Mouse (Mus musculus): ENCODE measurements around the gene Garnl3. TPM values are rescaled to one million over a fixed set of nuclear protein-coding genes. Genes with fewer than 3 reads are reported as not detected.

The Garnl3 gene
- polyA plus RNA-seq, 1 experiment = 0.21 TPM

DNA sequence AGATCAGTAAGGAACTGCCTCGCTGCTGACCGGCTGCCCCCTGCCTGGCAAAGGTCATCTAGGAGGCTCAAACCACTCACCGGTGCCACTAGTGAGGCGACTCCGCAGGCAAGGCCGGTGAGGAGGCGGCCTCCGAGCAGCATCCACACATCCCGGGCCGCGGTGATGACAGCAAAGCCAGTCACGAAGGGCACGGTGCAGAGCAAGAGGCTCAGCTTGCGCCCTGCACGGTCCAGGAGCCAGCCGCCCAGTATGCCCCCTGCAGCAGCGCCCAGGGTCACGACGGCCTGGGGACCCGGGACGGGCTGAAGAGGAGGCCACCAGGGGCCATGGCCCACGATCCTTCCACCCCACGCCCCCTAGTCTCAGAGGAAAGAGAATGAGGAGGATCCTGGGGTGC lies 150.2 kb downstream of the Garnl3 start:
- TF ChIP-seq GATA1 (IDR thresholded peaks at IDR 0.05; ENCODE audit: low read length) = no peak

DNA sequence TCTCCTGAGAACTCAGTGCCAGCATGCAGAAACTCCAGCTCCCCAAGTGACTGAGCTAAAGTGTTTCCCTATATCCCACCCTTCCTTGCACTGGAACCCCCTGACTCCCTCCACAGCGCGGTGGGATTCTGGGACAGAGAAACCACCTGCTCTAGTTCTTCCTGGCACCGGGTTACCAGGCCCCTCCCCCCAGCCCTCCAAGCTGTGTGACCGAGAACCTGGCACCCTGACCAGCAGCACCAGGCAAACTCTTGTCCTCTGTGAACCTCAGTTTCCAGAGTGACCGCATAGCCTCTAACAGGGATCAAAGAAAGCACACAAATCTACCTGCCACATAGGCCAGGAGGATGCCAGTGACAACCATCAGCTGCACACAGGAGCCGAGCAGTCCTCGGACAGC lies 151.8 kb downstream of the Garnl3 start:
- TF ChIP-seq GATA1 (IDR thresholded peaks at IDR 0.05; ENCODE audit: low read length) = no peak

DNA sequence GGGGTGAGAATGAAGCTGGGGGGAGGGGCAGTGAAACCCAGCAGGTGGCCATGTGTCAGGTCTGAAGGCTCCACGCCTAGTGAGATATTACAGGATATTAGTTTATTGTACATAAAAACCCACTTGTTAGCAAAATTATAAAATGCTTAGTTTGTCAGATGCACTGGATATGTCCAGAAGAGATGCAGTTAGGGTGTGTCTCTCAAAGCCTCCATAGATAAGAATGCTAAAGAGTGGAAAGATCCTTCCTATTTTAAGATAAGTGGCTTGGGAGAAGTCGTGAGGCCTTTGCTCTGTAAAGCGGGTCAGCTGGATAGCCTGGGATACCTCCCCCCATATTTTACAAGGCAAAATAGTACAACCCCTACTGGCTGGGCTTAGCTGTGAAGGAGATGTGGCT lies 152.8 kb downstream of the Garnl3 start:
- TF ChIP-seq GATA1 (IDR thresholded peaks at IDR 0.05; ENCODE audit: low read length) = no peak

DNA sequence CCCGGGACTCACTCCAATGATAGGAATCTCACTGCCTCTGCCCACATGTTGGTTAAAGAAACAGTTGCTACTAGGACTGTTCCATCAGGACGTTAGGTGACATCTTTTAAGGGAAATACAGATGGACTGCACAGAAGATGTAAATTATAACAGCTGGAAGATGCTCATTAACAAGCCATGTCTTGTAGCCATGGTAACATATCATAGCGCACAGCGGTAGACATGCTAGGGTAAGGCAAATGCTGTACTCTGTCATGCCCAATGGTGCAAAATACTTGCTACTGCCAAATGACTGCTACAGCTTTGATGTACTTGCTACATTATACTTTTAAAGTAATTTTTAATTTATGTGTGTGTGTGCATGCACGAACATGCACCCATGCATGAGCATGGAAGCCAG lies 154.3 kb downstream of the Garnl3 start:
- TF ChIP-seq GATA1 (IDR thresholded peaks at IDR 0.05; ENCODE audit: low read length) = no peak

DNA sequence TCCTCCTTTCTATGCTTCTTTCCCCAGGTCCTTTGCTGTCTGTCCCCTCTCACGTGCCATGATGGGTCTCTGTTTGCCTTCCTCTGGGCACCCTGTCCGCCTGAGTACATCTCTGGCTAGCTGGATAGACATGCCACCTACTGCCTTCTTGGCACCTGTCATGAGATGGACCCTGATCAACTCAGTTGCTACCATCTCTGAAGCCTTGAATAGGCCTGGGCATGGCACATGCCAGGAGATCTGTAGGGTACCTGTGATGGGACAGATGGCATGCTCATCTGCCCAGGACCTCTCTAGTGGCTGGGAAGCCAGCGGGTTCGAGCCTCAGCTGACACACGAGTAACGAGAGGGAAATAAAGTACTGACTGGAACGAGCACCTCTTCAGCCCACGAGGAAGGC lies 157.2 kb downstream of the Garnl3 start:
- no peak for TF ChIP-seq GATA1 (IDR thresholded peaks at IDR 0.05; ENCODE audit: low read length)

DNA sequence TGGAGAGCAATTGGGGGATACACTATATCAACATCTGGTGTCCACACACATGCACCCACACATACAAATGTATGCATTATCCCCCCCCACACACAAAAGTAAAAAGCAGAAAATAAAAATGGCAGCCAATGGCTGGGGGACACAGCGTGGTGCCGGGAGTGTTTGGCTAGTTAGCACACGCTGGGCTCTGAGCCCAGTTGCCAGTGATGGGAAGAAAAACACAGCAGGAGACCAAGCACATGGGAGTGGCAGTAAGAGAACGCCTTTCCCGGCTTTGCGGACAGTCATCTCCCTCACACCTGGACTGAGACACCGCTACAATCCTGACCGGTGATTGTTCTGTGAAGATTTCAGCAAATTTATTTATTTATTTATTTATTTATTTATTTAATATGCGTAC lies 160.2 kb downstream of the Garnl3 start:
- no peak for TF ChIP-seq GATA1 (IDR thresholded peaks at IDR 0.05; ENCODE audit: low read length)

DNA sequence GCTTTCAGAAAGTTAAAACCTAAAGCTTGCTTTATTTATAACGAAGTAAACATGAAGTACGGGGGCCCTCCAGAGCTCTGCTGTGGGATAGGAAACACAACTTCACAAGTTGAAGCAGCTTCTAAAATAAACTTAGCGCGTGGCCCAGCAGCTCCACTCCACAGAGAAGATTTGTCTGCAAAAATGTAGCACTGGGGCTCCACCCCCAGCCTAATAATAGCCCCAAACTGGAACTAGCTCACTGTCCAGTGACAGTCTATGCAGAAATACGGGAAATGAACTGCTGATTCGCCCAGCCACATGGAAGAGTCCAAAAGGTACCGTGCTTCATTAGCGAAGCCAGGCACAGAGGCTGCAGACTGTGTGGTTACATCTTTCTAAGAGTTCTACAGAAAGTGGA lies 162.1 kb downstream of the Garnl3 start:
- TF ChIP-seq GATA1 (IDR thresholded peaks at IDR 0.05; ENCODE audit: low read length) = no peak

DNA sequence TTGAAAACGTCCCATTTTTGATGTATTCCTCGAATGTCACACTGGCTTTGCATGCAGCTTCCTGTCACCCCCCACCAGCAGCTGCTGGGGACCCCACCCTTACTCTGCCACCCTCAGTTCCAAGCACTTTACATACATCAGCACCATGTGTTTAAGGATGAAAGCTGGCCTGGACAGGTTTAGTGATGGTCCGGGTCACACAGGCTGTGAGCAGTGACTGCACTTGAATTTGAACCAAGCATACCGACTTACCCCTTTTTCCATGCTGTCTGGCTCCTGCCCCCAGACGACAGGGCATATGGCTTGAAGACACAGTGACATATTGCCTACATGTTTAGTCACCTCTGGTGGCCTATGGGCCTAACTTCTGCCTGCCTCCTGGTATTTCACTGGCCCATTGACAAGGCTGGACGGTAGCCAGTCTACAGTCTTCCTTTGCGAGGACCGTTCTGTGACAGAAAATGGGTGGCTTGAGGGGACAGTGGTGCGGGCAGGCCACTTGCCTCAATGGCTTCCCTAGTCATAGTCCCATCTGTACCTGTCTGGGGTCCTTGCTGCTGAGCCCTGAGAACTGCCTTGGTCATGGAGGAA lies 163.3 kb downstream of the Garnl3 start:
- TF ChIP-seq GATA1 (IDR thresholded peaks at IDR 0.05; ENCODE audit: low read length) = no peak

DNA sequence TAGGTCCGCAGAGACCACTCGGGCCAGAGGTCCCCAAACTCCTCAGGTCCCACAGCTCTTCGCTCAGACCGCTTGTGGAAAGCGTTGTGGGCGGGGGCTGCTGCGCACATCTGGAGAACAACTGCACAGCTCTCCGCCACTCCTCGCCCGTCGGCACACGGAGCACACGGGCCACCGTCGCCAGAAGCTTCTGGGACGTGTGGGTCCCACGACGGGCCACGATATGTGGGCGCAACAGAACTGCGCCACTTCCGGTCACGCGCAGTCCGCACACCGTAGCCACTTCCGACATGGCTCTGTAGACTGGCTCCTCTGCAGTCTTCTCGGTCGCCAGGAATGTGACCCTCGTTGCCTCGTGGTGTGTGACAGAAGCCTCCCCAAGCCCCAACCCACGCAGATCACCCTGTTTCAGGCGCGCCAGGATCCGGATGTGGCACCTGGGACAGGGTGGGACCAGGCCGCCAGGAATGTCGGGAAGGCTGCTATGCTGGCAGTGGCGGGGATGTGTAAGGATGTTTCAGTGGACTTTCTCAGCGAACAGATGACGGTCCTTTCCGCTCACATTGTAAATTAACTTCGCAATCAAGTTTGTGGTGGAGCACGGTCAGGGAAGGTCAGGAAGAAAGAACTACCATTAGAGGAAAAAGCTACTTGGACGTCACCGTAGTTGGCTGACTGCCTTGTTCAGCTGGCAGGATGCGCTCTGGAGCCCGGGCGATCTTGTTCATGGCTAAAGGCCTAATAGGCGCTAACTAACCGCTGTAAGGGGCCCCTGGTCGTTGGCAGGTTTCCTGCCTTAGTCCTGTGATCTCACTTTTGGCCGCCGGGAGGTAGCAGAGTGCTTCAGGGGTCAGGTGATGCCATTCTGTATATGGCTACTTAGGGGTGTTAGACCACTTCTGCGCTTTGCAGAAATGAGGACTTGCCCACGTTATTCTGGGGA lies 164.5 kb downstream of the Garnl3 start:
- no peak for TF ChIP-seq GATA1 (IDR thresholded peaks at IDR 0.05; ENCODE audit: low read length)

DNA sequence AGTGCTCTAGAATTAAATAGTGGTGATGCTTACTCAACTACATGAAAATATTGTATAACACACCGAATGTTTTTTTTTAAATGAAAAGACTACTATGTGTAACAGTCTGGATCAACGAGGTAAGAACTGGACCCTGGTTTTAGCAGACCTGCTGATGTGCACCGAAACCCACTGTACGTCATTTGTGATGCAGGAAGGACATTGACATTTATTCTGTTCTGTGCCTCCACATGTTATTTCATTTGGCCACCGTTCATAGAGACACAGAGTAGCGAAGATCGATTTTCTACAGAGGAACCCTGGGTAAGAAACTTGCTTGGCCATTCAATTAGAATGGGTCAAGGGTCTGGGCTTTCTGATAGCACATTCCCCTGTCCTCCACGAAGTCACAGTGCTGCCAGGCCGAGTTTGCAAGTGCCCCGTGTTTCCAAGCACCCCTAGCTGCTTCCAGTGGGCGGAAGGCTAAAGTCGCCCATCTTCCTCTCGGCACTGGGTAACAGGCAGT lies 165.2 kb downstream of the Garnl3 start:
- TF ChIP-seq GATA1 (IDR thresholded peaks at IDR 0.05; ENCODE audit: low read length) = no peak

DNA sequence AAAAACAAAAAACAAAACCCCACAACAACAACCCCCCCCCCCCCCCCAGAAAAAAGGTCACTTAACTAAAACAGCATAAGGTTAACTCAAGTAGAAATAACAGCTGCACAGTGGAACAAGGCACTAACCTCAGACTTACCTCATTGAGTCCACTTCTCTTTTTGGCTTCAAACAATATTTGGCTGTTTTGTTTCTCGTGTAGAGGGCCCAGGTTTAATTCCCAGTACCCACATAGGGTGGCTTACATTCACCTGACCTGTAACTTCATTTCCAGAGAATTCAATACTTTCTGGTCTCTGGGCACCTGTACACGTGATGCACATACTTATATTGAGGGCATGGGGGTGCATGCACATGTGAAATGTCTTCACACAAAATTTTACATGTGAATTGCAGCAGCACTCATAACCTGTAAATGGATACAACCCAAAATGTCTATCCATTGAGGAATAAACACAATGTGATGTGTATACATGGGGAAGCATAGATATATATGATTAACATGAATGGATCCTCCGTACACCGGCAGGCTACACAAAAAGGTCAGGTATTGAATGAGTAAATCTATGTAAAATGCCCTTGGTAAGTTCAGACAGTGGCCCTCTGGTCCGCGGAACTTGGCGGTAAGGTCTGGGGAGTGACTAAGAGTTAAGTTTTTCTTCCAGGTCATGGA lies 165.8 kb downstream of the Garnl3 start:
- no peak for TF ChIP-seq GATA1 (IDR thresholded peaks at IDR 0.05; ENCODE audit: low read length)

DNA sequence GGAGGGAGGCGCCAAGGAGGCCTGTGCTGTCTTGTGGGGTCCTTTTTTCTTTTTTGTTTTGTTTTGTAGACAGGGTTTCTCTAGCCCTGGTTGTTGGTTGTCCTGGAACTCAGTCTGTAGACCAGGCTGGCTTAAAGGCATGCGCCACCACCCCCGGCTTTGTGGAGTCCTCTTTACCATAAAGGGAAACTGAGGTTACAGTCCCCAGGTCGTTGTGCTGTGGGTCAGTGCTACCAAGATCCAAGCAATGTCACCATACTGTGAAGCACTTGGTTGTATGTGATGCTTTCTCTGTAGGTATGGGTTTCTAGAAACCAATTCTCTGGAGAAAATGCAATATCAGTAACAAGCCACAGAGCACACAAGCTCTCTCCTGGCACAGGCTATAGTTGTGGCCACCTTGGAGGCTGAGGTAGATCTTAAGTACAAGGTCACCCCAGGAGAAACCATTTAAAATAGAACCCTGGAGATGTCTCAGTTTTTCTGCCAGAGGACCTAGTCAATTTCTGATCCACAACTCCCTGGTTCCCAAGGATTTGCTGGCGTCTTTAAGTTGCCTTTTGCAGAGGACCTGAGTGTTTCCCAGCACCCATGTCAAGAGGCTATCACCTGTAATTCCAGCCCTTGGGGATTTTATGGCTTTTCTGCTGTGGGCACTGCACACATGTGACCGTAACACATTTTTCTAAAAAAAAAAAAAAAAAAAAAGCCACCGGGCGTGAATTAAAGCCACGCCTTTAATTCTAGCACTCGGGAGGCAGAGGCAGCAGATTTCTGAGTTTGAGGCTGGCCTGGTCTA lies 166.6 kb downstream of the Garnl3 start:
- TF ChIP-seq GATA1 (IDR thresholded peaks at IDR 0.05; ENCODE audit: low read length) = no peak

DNA sequence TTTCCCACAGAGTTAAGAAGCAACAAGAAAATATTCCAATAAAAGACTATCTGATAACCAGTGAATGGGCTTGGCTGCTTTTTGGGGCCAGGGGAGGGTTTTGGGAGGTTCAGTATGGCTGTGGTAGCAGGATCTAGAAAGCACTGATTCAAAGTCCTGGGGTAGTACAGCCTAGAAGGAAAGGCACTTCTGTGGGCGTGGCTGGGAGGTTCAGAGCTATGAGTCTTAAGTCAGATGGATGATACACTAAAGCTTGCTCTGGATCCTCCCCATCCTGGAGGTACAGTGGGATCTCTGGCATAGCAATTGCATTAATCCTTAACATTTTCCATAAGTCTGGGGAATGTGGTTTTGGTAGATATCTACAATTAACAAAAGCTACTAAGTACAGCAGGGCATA lies 167.5 kb downstream of the Garnl3 start:
- TF ChIP-seq GATA1 (IDR thresholded peaks at IDR 0.05; ENCODE audit: low read length) = no peak

DNA sequence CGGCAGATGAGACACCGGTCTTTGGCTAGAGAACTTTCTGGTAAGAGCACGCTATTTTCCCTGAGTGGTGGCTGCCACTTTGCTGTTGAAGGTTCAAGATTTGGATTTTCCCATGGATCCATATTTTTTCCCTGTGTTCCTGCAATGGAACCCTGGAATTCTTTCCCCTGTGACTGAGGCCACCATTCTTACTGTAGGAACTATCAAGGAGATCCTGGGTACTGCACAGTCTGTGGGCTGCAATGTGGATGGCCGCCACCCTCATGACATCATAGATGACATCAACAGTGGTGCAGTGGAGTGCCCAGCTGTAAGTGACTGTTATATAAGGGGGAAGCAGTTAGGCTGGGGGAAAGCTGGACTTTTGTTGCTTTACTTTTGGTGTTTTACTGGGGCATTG lies 167.9 kb downstream of the Garnl3 start:
- TF ChIP-seq GATA1 (IDR thresholded peaks at IDR 0.05; ENCODE audit: low read length) = no peak

DNA sequence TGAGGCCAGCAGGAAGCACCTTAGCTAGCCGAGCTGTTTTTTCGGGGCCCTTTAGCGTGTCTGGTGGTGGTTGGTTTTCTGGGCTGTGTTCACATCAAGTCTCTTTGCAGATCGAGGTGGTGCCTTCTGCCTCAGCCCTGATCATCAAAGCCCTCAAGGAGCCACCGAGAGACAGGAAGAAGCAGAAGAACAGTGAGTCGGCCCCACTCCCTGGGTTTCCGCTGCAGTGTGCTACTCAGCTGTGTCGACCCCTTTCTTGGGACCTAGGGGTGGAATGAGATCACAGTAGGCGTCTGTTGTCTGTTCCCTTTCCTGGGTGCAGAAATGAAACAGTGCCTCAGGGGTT lies 168.6 kb downstream of the Garnl3 start:
- TF ChIP-seq GATA1 (IDR thresholded peaks at IDR 0.05; ENCODE audit: low read length) = no peak
